Mouse (Mus musculus): ENCODE data around the gene Slit2. TPM values are rescaled to one million over a fixed set of nuclear protein-coding genes. Genes with fewer than 3 reads are reported as not detected.
A peak's percentile ranks its signal among the peaks of the same experiment; 100 is the strongest.

Slit2 gene
- polyA plus RNA-seq, 1 experiment from 2014 or later: 47.0 TPM

- 77% methylated on average over 5 of the region's 5 CpGs for whole genome bisulfite sequencing
- no peaks in the 10 kb centered on the region for H3K27me3 ChIP-seq (ENCODE audit: control insufficient read depth, insufficient read depth, low read length)
- no peak overlapping the region for H3K9ac ChIP-seq
- ATAC-seq (ENCODE audit: low FRiP score): no peak
- H3K4me2 ChIP-seq (replicated peaks): no peak overlapping the region
- no peak overlapping the region for H3K27ac ChIP-seq
- H3K36me3 ChIP-seq (replicated peaks; ENCODE audit: control insufficient read depth, insufficient read depth): no peaks in the 10 kb centered on the region
- no peak overlapping the region for H3K4me3 ChIP-seq (replicated peaks; ENCODE audit: low read length)
- H3K9me3 ChIP-seq (ENCODE audit: control insufficient read depth, low read length): no peaks in the 10 kb centered on the region
- no peaks in the 10 kb centered on the region; the same call in 1 of the 2 replicates for H3K4me1 ChIP-seq (replicated peaks; ENCODE audit: control insufficient read depth, insufficient read depth, low read length)
- DNase-seq (ENCODE audit: low spot score): no peak
Observed at GRCm38 (mm10) chr5:48122651-48123050, 139.7 kb downstream of the Slit2 start.

GRCm38 (mm10) chr5:48125770-48126423 lies 143.0 kb downstream of the Slit2 start:
- no peak overlapping the region for H3K4me3 ChIP-seq (replicated peaks; ENCODE audit: low read length)
- ATAC-seq (ENCODE audit: low FRiP score): peak; percentile 43; the same call in 1 of the 2 replicates
- H3K4me2 ChIP-seq (replicated peaks): no peak overlapping the region
- 74% methylated on average over 3 of the region's 3 CpGs for WGBS
- no peaks in the 10 kb centered on the region; the same call in 1 of the 2 replicates for H3K4me1 ChIP-seq (replicated peaks; ENCODE audit: control insufficient read depth, insufficient read depth, low read length)
- H3K27ac ChIP-seq: no peak overlapping the region
- H3K9me3 ChIP-seq (ENCODE audit: control insufficient read depth, low read length): no peaks in the 10 kb centered on the region
- peak; percentile 64 for DNase-seq (ENCODE audit: low spot score)
- H3K27me3 ChIP-seq (ENCODE audit: control insufficient read depth, insufficient read depth, low read length): no peaks in the 10 kb centered on the region
- H3K36me3 ChIP-seq (replicated peaks; ENCODE audit: control insufficient read depth, insufficient read depth): no peaks in the 10 kb centered on the region
- no peak overlapping the region for H3K9ac ChIP-seq

- WGBS: 91% methylated on average over 4 of the region's 4 CpGs
- no peak for DNase-seq (ENCODE audit: low spot score)
- no peaks in the 10 kb centered on the region for H3K9me3 ChIP-seq (ENCODE audit: control insufficient read depth, low read length)
- no peak overlapping the region for H3K9ac ChIP-seq
- H3K4me3 ChIP-seq (replicated peaks; ENCODE audit: low read length): no peak overlapping the region
- no peak overlapping the region for H3K4me2 ChIP-seq (replicated peaks)
- no peaks in the 10 kb centered on the region for H3K4me1 ChIP-seq (replicated peaks; ENCODE audit: control insufficient read depth, insufficient read depth, low read length)
- no peak overlapping the region for H3K27ac ChIP-seq
- no peaks in the 10 kb centered on the region for H3K27me3 ChIP-seq (ENCODE audit: control insufficient read depth, insufficient read depth, low read length)
- no peak for ATAC-seq (ENCODE audit: low FRiP score)
- no peaks in the 10 kb centered on the region for H3K36me3 ChIP-seq (replicated peaks; ENCODE audit: control insufficient read depth, insufficient read depth)
Observed at GRCm38 (mm10) chr5:48129981-48130380, 147.0 kb downstream of the Slit2 start.

DNA sequence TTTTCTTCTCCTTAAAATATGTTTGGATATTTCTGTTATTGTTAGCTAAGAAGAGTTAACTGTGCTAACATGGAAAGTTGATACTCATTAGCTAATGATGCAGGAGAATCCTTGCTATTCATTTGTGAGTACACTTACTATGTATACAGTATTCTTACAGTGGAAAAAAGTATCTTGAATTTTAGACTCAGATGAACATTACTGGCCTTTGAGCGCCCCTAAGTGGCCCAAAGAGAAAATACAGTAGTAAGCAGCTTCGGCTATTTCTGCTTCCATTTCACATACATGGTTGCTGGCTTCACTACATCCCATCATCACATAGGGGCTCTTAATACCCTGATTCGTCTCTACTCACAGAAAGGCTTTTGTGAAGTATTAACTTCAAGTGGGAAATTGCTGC lies 153.6 kb downstream of the Slit2 start:
- 16% methylated on average over 3 of the region's 3 CpGs for WGBS
- Histone ChIP-seq H3K9ac (no peak overlapping the region), H3K9me3 (ENCODE audit: control insufficient read depth, low read length) (no peaks in the 10 kb centered on the region), H3K4me3 (replicated peaks; ENCODE audit: low read length) (no peak overlapping the region), H3K27ac (no peak overlapping the region), H3K27me3 (ENCODE audit: control insufficient read depth, insufficient read depth, low read length) (no peaks in the 10 kb centered on the region), H3K36me3 (replicated peaks; ENCODE audit: control insufficient read depth, insufficient read depth) (no peaks in the 10 kb centered on the region), H3K4me1 (replicated peaks; ENCODE audit: control insufficient read depth, insufficient read depth, low read length) (peaks cover 11% of the 10 kb centered on the region; the same call in 1 of the 2 replicates), H3K4me2 (replicated peaks) (no peak overlapping the region)
- DNase-seq (ENCODE audit: low spot score): peak; percentile 85
- 0 out of 2 replicates have a peak, but pooled peaks have one; percentile 44 for ATAC-seq (ENCODE audit: low FRiP score)

DNA sequence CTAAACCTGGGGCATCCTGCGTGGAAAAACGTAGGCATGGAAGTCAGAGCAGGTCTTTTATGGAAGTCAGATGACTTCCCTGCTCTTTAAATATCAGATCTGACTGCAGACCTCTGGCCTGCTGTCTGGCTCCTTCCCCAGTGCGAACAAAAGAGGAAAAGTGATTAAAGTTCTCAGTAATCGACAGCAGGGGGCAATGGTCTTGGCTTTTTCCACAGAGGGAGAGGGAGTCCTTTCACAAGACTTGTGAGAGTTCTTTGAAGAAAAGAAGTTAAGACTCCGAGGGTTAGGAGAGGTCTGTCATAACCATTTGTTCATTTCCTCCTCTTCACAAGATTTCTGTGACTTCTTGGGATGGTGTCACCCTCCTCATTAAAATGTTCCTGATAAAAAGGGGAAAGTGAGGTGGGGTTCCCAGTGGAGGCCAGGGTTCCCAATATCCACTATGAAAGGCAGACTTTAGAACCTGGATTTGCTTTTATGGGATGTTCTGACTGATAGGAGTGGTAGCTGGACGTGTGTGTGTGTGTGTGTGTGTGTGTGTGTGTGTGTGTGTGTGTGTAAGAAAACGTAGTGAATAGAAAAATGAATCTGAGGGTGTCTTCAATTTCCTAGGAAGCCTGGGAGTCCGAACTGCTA lies 156.0 kb downstream of the Slit2 start:
- ATAC-seq (ENCODE audit: low FRiP score) (peak; percentile 39; the same call in 1 of the 2 replicates), DNase-seq (ENCODE audit: low spot score) (no peak)
- Histone ChIP-seq H3K9ac (no peak overlapping the region), H3K4me1 (replicated peaks; ENCODE audit: control insufficient read depth, insufficient read depth, low read length) (peaks cover 11% of the 10 kb centered on the region; the same call in 1 of the 2 replicates), H3K4me2 (replicated peaks) (no peak overlapping the region), H3K27ac (no peak overlapping the region), H3K36me3 (replicated peaks; ENCODE audit: control insufficient read depth, insufficient read depth) (no peaks in the 10 kb centered on the region), H3K4me3 (replicated peaks; ENCODE audit: low read length) (no peak overlapping the region), H3K9me3 (ENCODE audit: control insufficient read depth, low read length) (no peaks in the 10 kb centered on the region), H3K27me3 (ENCODE audit: control insufficient read depth, insufficient read depth, low read length) (no peaks in the 10 kb centered on the region)
- 11% methylated on average over 8 of the region's 8 CpGs for WGBS

DNA sequence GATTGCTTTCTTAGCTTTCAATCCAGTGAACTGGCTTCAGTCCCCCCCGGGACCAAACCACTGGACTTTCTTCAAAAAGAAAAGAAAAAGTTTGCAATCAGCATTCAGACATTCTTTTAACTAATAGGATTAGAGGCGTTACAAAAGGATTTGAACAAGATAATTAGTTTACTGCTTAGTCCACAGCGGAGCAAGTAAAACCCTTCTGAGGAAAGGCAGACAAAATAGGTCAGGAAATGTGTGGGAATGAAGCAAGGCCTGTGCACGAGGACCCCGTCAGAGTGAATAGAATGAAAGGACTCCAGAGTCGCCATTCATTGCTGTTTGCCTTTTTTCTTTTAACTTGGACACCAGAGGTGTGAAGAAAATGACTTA lies 156.5 kb downstream of the Slit2 start:
- Histone ChIP-seq H3K27ac (no peak overlapping the region), H3K4me3 (replicated peaks; ENCODE audit: low read length) (no peak overlapping the region), H3K9me3 (ENCODE audit: control insufficient read depth, low read length) (no peaks in the 10 kb centered on the region), H3K36me3 (replicated peaks; ENCODE audit: control insufficient read depth, insufficient read depth) (no peaks in the 10 kb centered on the region), H3K27me3 (ENCODE audit: control insufficient read depth, insufficient read depth, low read length) (no peaks in the 10 kb centered on the region), H3K4me1 (replicated peaks; ENCODE audit: control insufficient read depth, insufficient read depth, low read length) (peaks cover 11% of the 10 kb centered on the region; the same call in 1 of the 2 replicates), H3K4me2 (replicated peaks) (no peak overlapping the region), H3K9ac (no peak overlapping the region)
- DNase-seq (ENCODE audit: low spot score) (no peak), ATAC-seq (ENCODE audit: low FRiP score) (no peak)
- WGBS: 12% methylated on average over 6 of the region's 6 CpGs

- 94% methylated on average over 2 of the region's 2 CpGs for WGBS
Observed at GRCm38 (mm10) chr5:48146082-48146481, 163.1 kb downstream of the Slit2 start.

GRCm38 (mm10) chr5:48160829-48161228 lies 177.9 kb downstream of the Slit2 start:
- no peak overlapping the region for H3K9ac ChIP-seq

More at GRCm38 (mm10) chr5:48146082-48146481, 163.1 kb downstream of the Slit2 start:
- Histone ChIP-seq H3K9ac (no peak overlapping the region), H3K27me3 (ENCODE audit: control insufficient read depth, insufficient read depth, low read length) (no peaks in the 10 kb centered on the region), H3K4me3 (replicated peaks; ENCODE audit: low read length) (no peak overlapping the region), H3K4me2 (replicated peaks) (no peak overlapping the region), H3K4me1 (replicated peaks; ENCODE audit: control insufficient read depth, insufficient read depth, low read length) (no peaks in the 10 kb centered on the region), H3K27ac (no peak overlapping the region), H3K9me3 (ENCODE audit: control insufficient read depth, low read length) (no peaks in the 10 kb centered on the region), H3K36me3 (replicated peaks; ENCODE audit: control insufficient read depth, insufficient read depth) (no peaks in the 10 kb centered on the region)
- DNase-seq (ENCODE audit: low spot score) (no peak), ATAC-seq (ENCODE audit: low FRiP score) (peak; percentile 40; the same call in 1 of the 2 replicates)

GRCm38 (mm10) chr5:48181646-48182302 lies 198.8 kb downstream of the Slit2 start:
- Histone ChIP-seq H3K27ac (peak overlapping the region; percentile 64; the same call in 1 of the 2 replicates), H3K4me2 (replicated peaks) (peak overlapping the region; percentile 22), H3K27me3 (ENCODE audit: control insufficient read depth, insufficient read depth, low read length) (no peaks in the 10 kb centered on the region), H3K36me3 (replicated peaks; ENCODE audit: control insufficient read depth, insufficient read depth) (no peaks in the 10 kb centered on the region), H3K9ac (no peak overlapping the region), H3K9me3 (ENCODE audit: control insufficient read depth, low read length) (no peaks in the 10 kb centered on the region), H3K4me1 (replicated peaks; ENCODE audit: control insufficient read depth, insufficient read depth, low read length) (no peaks in the 10 kb centered on the region), H3K4me3 (replicated peaks; ENCODE audit: low read length) (no peak overlapping the region; the same call in 1 of the 2 replicates)
- DNase-seq (ENCODE audit: low spot score): no peak
- WGBS: 42% methylated on average over 9 of the region's 9 CpGs
- no peak for ATAC-seq (ENCODE audit: low FRiP score)

More at GRCm38 (mm10) chr5:48160829-48161228, 177.9 kb downstream of the Slit2 start:
- H3K36me3 ChIP-seq (replicated peaks; ENCODE audit: control insufficient read depth, insufficient read depth): no peaks in the 10 kb centered on the region
- H3K4me2 ChIP-seq (replicated peaks): no peak overlapping the region
- H3K9me3 ChIP-seq (ENCODE audit: control insufficient read depth, low read length): no peaks in the 10 kb centered on the region
- DNase-seq (ENCODE audit: low spot score): no peak
- no peak overlapping the region for H3K27ac ChIP-seq
- no peak for ATAC-seq (ENCODE audit: low FRiP score)
- H3K4me3 ChIP-seq (replicated peaks; ENCODE audit: low read length): no peak overlapping the region
- no peaks in the 10 kb centered on the region for H3K27me3 ChIP-seq (ENCODE audit: control insufficient read depth, insufficient read depth, low read length)
- 86% methylated on average over 3 of the region's 3 CpGs for WGBS
- no peaks in the 10 kb centered on the region for H3K4me1 ChIP-seq (replicated peaks; ENCODE audit: control insufficient read depth, insufficient read depth, low read length)

Data from hindbrain, embryonic 14.5 days (tissue).